Mouse (Mus musculus) E14TG2a.4 (cell line): ENCODE results near the gene Shq1.

Source experiments
- CTCF ChIP-seq: conservative IDR thresholded peaks from 2 replicates; pipeline ENCODE4 v1.5.1; 2014; ENCODE audit warnings: low read length
- NANOG ChIP-seq: IDR thresholded peaks from 2 replicates; pipeline ENCODE4 v1.6.1; 2014; ENCODE audit warnings: borderline replicate concordance, low read length, mixed read lengths
- POU5F1 ChIP-seq: IDR thresholded peaks from 2 replicates; pipeline ENCODE4 v1.6.1; 2014; ENCODE audit warnings: low read length, borderline replicate concordance

DNA sequence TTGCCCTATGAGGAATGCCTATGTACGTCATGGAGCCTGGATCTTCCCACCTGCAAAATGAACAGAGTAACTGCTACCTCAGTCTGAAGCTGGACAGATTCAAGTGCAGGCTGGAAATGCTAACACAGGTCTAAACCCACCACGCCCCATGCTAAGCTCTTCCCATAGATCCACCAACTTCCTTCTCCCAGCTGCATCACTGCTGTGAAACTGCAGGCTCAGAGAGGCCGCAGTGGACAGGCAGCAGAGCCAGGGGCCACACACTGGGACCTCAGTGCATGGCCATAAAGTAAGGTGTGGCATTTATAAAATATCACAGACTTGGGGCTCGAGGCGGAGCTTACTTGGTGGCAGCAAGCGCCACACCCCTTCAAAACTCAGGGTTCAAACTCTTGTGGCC lies 133.0 kb downstream of the Shq1 start:
- no peak for TF ChIP-seq CTCF
- TF ChIP-seq POU5F1, result no peak
- TF ChIP-seq NANOG, result no peak
